Mouse (Mus musculus): ENCODE results near the gene Tmem189.

DNA sequence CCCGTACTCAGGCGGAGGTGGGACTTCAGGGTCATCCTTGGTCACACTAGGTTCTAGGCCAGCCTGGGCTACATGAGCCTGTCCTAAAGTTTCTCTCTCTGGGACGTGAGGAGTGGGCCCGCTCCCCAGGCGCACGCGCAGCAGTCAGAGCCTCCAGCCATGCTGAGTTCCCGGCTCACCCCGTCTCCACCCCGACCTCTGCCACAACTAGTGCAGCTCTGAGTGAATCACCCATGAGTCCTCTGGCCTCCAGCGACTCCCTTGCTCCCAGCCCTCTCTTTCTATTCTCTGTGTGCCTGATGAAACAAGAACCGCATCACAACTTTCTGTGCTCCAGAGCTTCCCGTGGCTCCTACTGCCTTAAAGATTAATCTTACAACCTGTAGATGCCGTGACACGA lies 18.8 kb upstream of the Tmem189 start:
- TF ChIP-seq GATA1 (IDR thresholded peaks at IDR 0.05; ENCODE audit: borderline replicate concordance, low read length) (no peak), POLR2AphosphoS5 (IDR thresholded peaks at IDR 0.05; ENCODE audit: insufficient replicate concordance, low read depth, low read length) (no peak), GATA2 (IDR thresholded peaks at IDR 0.05; ENCODE audit: borderline replicate concordance, low read depth, low read length) (no peak)
